Mouse (Mus musculus) neutrophil, adult 5-6 weeks (primary cell): ENCODE data around the gene Klk1b5. TPM values are rescaled to one million over a fixed set of nuclear protein-coding genes. Genes with fewer than 3 reads are reported as not detected.
A peak's percentile ranks its signal among the peaks of the same experiment; 100 is the strongest.
"Not testable (repeated sequence)": the region's sequence is repeated elsewhere in the genome, so short reads cannot be mapped to it uniquely, and the experiment has no call there.

Source experiments
- ATAC-seq: fragments of 151-379, 151-347 bp; 2 replicates; pipeline ENCODE4 v1.8.0; 2017; ENCODE audit warnings: mild to moderate bottlenecking, moderate TSS enrichment; ENCODE audit not compliant: insufficient number of reproducible peaks, poor library complexity, low FRiP score, severe bottlenecking; ENCODE audit errors: extremely low read depth
- total RNA-seq: library from RNA; stranded (forward); fragments of 200-1000 nt; gene quantifications from 2 replicates; pipeline ENCODE4 v1.2.3, GENCODE M21; 2017

Gene Klk1b5
- not detected in 2 replicates for total RNA-seq

GRCm38 (mm10) chr7:44215645-44216044, at the start of gene Klk1b5:
Gene Klk1b5, plus strand, starts transcription at chr7:44215945.
- no peak for ATAC-seq

- no peak for ATAC-seq
These were observed 36.3 kb upstream of the Klk1b5 start for GRCm38 (mm10) chr7:44179299-44180045.

- not testable (repeated sequence) for ATAC-seq
These were observed 29.2 kb upstream of the Klk1b5 start for GRCm38 (mm10) chr7:44186516-44186915.

GRCm38 (mm10) chr7:44187936-44188335, 27.8 kb upstream of the Klk1b5 start, which contains the start of gene Klk1b24:
Gene Klk1b24, plus strand, starts transcription at chr7:44188236.
- not testable (repeated sequence) for ATAC-seq

GRCm38 (mm10) chr7:44193466-44193865, 22.3 kb upstream of the Klk1b5 start:
- ATAC-seq = not testable (repeated sequence)

- ATAC-seq = no peak
These were observed 17.9 kb upstream of the Klk1b5 start, which contains the start of gene Klk1b3 for GRCm38 (mm10) chr7:44197891-44198290. Gene Klk1b3, plus strand, starts transcription at chr7:44198191.

- not testable (repeated sequence) for ATAC-seq
These were observed 8.6 kb upstream of the Klk1b5 start, which contains the start of gene Klk1b4 for GRCm38 (mm10) chr7:44207135-44207534. Gene Klk1b4, plus strand, starts transcription at chr7:44207435.

- no peak for ATAC-seq
These were observed 7.4 kb upstream of the Klk1b5 start for GRCm38 (mm10) chr7:44208307-44208706.

- ATAC-seq = not testable (repeated sequence)
These were observed 5.9 kb downstream of the Klk1b5 start for GRCm38 (mm10) chr7:44221601-44222000.

GRCm38 (mm10) chr7:44222335-44222734, 6.6 kb downstream of the Klk1b5 start:
- ATAC-seq = not testable (repeated sequence)

- no peak for ATAC-seq
These were observed 9.3 kb downstream of the Klk1b5 start, which contains the start of gene Klk1 for GRCm38 (mm10) chr7:44225076-44225475. Gene Klk1, plus strand, starts transcription at chr7:44225360.

GRCm38 (mm10) chr7:44235909-44236308, 20.2 kb downstream of the Klk1b5 start, which contains the start of gene Gm36864:
Gene Gm36864, plus strand, starts transcription at chr7:44236177.
- no peak for ATAC-seq

GRCm38 (mm10) chr7:44239913-44240312, 24.2 kb downstream of the Klk1b5 start:
- no peak for ATAC-seq

GRCm38 (mm10) chr7:44240712-44241111, 25.0 kb downstream of the Klk1b5 start:
- ATAC-seq = no peak

GRCm38 (mm10) chr7:44241163-44241562, 25.4 kb downstream of the Klk1b5 start:
- ATAC-seq = no peak

GRCm38 (mm10) chr7:44244080-44244479, 28.3 kb downstream of the Klk1b5 start:
- ATAC-seq = no peak

- peak; percentile 69 for ATAC-seq
These were observed 30.6 kb downstream of the Klk1b5 start, which contains the start of the genes 1700028J19Rik and 2410002F23Rik for GRCm38 (mm10) chr7:44246055-44246983. Gene 1700028J19Rik, minus strand, starts transcription at chr7:44246695. Gene 2410002F23Rik, plus strand, starts transcription at chr7:44246722.

GRCm38 (mm10) chr7:44246984-44247470, 31.3 kb downstream of the Klk1b5 start:
- no peak for ATAC-seq

GRCm38 (mm10) chr7:44247971-44248370, 32.2 kb downstream of the Klk1b5 start:
- ATAC-seq = no peak
